Mouse (Mus musculus): ENCODE results near the gene Unc93a2. TPM values are rescaled to one million over a fixed set of nuclear protein-coding genes. Genes with fewer than 3 reads are reported as not detected.
"Not testable (repeated sequence)": the region's sequence is repeated elsewhere in the genome, so short reads cannot be mapped to it uniquely, and the experiment has no call there.

Unc93a2 gene
- polyA plus RNA-seq, 1 experiment from 2014 or later = not detected

DNA sequence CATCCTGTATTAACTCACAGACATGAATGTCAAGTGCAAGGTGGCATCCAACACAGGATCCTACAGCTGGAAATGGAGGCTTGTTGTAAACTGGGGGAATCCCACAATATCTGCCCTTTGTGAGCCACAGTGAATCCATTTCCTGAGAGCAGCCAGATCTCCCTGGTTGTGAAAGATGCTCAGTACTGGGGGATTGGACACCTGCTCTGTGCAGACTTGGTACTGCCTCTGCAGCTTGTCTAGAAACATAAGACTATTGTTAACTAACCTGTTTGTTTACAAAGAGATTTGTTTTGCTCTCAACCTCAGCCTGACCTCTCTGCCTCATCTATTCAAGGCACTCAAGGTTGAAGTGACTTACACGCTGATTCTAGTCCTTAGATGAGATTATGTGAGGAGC lies 19.0 kb downstream of the Unc93a2 start:
- H3K9ac ChIP-seq (replicated peaks); H3K4me2 ChIP-seq (replicated peaks); H3K27me3 ChIP-seq; H3K4me3 ChIP-seq; H3K4me1 ChIP-seq; H3K9me3 ChIP-seq; H3K36me3 ChIP-seq: not testable (repeated sequence)
- H3K27ac ChIP-seq (replicated peaks) = peak overlapping the region; percentile 72
- 11% methylated on average over 1 of the region's 1 CpGs for WGBS
- ATAC-seq (replicated peaks) = 0 out of 2 replicates have a peak, but pooled peaks have one; percentile 24

DNA sequence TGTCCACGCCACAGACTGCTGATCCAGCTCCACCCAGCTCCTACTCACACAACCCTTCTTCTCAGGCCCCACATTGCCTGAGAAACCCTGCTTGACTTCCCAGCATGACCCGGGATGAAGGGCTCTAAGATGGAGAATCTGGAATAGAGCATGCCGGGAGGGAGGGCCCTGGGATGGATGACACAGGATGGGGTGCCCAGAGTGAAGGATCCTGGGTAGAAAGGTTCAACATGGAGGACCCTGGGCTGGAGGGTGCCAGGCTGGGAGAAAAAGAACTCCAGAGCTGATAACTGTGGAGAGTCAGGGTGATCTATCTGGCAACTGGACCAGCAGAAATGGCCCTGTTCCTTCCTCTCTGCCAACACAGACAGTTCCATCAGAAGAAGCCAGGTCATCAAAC lies 19.6 kb downstream of the Unc93a2 start:
- not testable (repeated sequence) for H3K9ac ChIP-seq (replicated peaks); H3K4me3 ChIP-seq; ATAC-seq (replicated peaks); H3K9me3 ChIP-seq; H3K36me3 ChIP-seq; H3K4me1 ChIP-seq; H3K27me3 ChIP-seq; H3K4me2 ChIP-seq (replicated peaks)
- WGBS = 100% methylated on average over 1 of the region's 3 CpGs
- H3K27ac ChIP-seq (replicated peaks) = peak overlapping the region; percentile 72

DNA sequence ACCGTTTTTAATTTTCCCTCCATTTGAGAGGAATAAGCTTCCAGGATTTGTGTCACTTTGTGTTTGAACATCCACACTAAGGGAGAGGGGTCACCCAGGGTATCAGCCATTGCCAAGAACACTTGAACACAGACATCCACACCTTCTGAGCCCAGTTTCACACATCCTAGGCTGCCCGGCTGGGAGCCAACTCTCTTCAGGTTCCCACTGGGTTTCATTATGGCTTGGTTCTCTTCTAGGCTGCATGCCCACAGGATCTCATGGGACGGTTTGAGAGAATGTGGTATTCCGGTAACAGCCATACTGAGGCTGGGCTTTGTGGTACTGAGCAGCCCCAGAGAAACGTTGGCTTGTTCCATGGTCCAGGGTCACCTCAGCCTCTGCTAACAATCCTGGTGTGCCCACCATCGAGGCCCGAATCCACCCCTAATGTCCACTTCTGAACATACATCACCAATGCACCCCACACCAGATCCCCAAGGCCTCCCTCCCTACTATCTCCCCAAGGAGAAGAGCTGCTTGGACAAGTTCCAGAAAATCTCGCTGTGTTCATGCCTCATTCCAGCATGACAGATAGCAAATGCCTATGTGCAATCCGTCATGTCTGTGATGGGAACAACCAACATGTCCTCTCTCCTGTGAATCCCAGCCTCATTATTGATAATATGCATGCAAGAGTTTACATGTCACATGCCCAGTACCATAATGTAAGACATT lies 24.4 kb downstream of the Unc93a2 start:
- not testable (repeated sequence) for H3K4me3 ChIP-seq; H3K9ac ChIP-seq (replicated peaks); H3K27ac ChIP-seq (replicated peaks); H3K9me3 ChIP-seq; H3K27me3 ChIP-seq; H3K4me1 ChIP-seq; H3K4me2 ChIP-seq (replicated peaks); H3K36me3 ChIP-seq
- WGBS = 74% methylated on average over 9 of the region's 9 CpGs
- ATAC-seq (replicated peaks) = peak; percentile 47; the same call in 1 of the 2 replicates

DNA sequence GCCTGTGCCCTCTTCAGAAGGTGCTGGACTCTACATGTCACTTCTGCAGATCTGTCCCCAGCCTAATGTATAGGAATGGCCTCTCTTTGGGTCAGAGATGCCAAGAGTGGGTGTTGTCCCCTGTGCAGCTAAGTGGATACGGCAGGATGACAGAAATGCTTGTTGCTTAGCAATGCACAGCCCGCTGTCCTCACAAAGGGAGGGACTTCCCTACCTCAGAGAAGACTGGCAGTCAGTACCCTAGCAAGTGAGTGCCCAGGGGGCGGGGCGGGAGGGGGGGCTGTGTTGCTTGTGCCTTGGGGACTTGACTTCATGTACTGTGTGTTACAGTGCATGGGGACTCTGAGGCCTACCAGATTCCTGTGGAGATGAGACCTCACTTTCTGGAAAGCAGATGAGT lies 25.5 kb downstream of the Unc93a2 start:
- H3K4me1 ChIP-seq; H3K27me3 ChIP-seq; H3K4me3 ChIP-seq; H3K27ac ChIP-seq (replicated peaks); H3K4me2 ChIP-seq (replicated peaks); H3K36me3 ChIP-seq; H3K9ac ChIP-seq (replicated peaks); H3K9me3 ChIP-seq: not testable (repeated sequence)
- 67% methylated on average over 4 of the region's 4 CpGs for WGBS
- 0 out of 2 replicates have a peak, but pooled peaks have one; percentile 24 for ATAC-seq (replicated peaks)

DNA sequence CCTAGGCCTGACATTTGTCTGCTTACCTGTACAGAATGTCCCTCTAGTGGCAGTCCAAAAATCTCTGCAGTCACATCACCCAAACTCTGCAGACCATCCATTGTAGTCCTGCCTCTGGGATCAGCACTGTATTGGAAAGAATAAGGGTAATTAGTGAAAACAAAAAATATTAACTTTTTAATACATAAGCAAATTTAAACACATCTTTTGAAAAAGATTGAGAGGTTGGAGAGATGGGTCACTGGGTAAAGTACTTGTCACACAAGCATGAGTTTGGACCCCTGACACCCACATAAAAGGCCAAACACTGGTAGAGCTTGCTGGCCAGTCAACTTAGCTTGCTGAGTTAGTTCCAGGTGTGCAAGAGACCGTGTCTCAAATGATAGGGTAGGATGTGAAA lies 32.7 kb downstream of the Unc93a2 start, which contains the start of gene Ttll2:
Gene Ttll2, minus strand, starts transcription at position 101 of the 400 bp plus-strand sequence.
- ATAC-seq (replicated peaks); H3K4me1 ChIP-seq; H3K9ac ChIP-seq (replicated peaks); H3K4me2 ChIP-seq (replicated peaks); H3K36me3 ChIP-seq; H3K27ac ChIP-seq (replicated peaks); H3K27me3 ChIP-seq; H3K9me3 ChIP-seq; H3K4me3 ChIP-seq: not testable (repeated sequence)
- WGBS = 93% methylated on average over 1 of the region's 1 CpGs

DNA sequence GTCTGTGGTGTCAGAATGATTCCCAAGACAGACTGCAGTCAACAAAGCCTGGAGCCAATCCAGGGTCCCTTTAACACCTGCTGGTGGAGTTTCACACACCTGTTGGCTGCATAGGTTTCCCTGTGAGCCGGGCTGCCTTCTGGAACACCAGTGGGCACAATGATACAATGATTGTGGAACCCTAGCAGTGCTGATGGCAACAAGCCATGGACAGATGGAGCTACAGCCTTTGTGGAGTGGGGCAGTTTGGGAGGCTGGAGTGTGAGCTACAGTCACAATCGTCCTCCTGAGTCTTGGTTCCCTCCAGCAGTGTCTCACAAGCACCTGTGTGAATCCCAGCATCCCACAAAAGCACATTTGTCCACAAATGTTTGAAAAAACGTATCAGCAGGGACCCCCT lies 36.5 kb downstream of the Unc93a2 start:
- ATAC-seq (replicated peaks) = peak; percentile 46; the same call in 1 of the 2 replicates
- H3K9me3 ChIP-seq; H3K4me1 ChIP-seq; H3K4me2 ChIP-seq (replicated peaks); H3K4me3 ChIP-seq; H3K27ac ChIP-seq (replicated peaks); H3K9ac ChIP-seq (replicated peaks); H3K36me3 ChIP-seq; H3K27me3 ChIP-seq: not testable (repeated sequence)
- 25% methylated on average over 2 of the region's 3 CpGs for WGBS

DNA sequence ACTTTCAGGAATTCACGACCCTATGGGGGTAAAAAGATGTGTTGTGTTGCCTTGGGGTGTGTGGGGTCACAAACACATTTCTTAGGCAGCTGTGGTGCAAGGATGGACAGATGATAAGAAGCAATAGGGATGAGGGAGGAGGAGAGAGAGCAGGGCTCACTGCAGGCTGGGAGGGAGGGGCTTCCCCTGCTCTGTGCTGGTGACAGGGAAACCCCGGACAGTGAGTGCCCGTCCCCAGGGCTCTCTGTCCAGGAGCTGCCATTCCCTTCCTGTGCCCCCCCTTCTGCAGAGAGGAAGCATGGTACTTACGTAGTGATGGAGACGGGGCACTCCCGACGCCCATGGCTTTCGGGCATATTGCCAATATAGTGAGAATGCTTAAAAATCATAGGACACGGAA lies 47.9 kb downstream of the Unc93a2 start:
- H3K4me2 ChIP-seq (replicated peaks); H3K4me1 ChIP-seq; H3K36me3 ChIP-seq; H3K4me3 ChIP-seq; H3K9ac ChIP-seq (replicated peaks); ATAC-seq (replicated peaks); H3K27ac ChIP-seq (replicated peaks); H3K9me3 ChIP-seq; H3K27me3 ChIP-seq: not testable (repeated sequence)
- WGBS = 70% methylated on average over 8 of the region's 9 CpGs

DNA sequence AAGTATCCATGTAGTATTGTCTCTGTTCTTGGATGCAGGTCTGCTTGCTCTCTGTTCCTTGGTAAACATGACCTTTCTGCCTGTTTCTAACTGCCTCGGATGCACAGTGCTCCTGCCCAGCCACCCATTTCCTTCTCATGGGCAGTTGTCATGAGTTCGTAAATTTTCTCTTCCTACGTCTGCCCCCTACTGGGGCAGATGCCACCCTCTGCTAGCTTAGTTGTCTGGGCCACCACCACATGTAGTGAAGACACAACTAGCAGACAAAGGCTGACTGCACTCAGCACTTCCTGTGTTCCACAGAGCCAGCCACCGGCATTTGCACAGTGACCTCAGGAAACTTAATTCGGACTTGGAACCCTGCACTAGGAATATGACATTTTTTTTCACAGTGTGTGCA lies 52.5 kb downstream of the Unc93a2 start:
- WGBS = 95% methylated on average over 3 of the region's 5 CpGs
- not testable (repeated sequence) for ATAC-seq (replicated peaks)

DNA sequence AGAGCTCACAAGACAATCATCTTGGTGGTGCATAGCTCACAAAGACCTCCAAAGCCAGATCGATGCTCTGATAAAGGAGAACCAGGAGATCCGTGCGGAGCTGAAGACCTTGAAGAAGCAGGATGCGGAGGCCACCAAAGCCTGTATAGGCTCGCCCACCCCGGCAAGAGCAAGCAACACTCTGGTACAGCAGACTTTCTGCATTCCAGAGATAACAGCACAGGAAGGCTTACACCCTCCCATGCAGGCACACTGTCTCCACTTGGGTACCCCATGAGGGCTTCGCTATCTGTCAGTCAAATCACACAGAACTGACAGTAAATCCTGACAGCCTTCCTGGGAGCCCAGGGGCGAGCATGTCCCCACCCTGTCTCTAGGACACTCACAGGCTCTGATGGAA lies 58.8 kb downstream of the Unc93a2 start:
- not testable (repeated sequence) for H3K4me3 ChIP-seq; H3K36me3 ChIP-seq; H3K4me1 ChIP-seq; H3K9me3 ChIP-seq; H3K9ac ChIP-seq (replicated peaks); H3K4me2 ChIP-seq (replicated peaks); ATAC-seq (replicated peaks); H3K27ac ChIP-seq (replicated peaks); H3K27me3 ChIP-seq
- 85% methylated on average over 8 of the region's 8 CpGs for WGBS

More for the DNA sequence above, 52.5 kb downstream of the Unc93a2 start:
- not testable (repeated sequence) for H3K36me3 ChIP-seq; H3K27me3 ChIP-seq; H3K4me2 ChIP-seq (replicated peaks); H3K9ac ChIP-seq (replicated peaks); H3K4me1 ChIP-seq; H3K4me3 ChIP-seq; H3K27ac ChIP-seq (replicated peaks); H3K9me3 ChIP-seq

DNA sequence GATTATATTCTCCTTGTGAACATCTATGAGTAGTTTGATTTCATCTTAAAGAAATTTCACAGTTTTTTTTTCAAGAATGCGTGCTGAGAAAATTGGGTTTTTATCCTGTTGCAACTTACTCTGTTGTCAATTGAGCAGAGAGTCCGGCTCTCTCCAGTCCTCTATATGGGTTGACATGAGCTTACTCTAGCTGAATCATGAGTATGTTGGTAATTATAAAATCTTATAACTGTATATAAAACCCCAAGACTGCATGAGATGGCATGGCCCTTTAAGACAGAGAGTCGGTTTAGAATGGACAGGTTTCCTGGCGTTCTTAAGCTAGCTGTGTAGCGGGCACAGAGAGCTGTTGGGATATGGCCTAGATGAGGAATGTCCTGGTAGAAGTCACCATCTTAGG lies 60.9 kb downstream of the Unc93a2 start, which contains the start of gene Tcp10a:
Gene Tcp10a, plus strand, starts transcription at position 301 of the 400 bp plus-strand sequence.
- H3K4me3 ChIP-seq; H3K4me2 ChIP-seq (replicated peaks); H3K4me1 ChIP-seq; H3K36me3 ChIP-seq; ATAC-seq (replicated peaks); H3K27ac ChIP-seq (replicated peaks); H3K9ac ChIP-seq (replicated peaks); H3K27me3 ChIP-seq; H3K9me3 ChIP-seq: not testable (repeated sequence)
- WGBS = 95% methylated on average over 5 of the region's 5 CpGs

DNA sequence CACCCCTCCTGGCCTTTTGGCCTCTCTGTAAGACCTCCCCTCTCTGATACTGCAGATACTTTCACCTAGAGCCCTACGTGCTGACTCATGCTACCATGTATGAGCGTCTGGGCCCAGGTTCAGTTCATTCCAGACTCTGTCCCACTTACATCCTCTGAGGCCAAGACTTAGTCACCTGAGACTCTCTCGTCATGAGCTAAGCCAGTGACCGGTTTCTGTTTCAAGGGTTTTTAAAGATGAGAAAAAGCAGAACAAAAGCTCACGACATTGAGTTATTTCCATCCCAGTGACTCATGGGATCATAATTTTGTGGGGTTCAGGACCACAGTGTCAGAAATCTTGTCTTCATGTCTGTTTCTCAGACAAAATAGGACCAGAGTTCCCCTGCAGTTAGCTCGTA lies 65.5 kb downstream of the Unc93a2 start:
- H3K9me3 ChIP-seq; H3K36me3 ChIP-seq; ATAC-seq (replicated peaks); H3K27me3 ChIP-seq; H3K4me1 ChIP-seq; H3K27ac ChIP-seq (replicated peaks); H3K9ac ChIP-seq (replicated peaks); H3K4me2 ChIP-seq (replicated peaks); H3K4me3 ChIP-seq: not testable (repeated sequence)
- WGBS = 88% methylated on average over 6 of the region's 6 CpGs

DNA sequence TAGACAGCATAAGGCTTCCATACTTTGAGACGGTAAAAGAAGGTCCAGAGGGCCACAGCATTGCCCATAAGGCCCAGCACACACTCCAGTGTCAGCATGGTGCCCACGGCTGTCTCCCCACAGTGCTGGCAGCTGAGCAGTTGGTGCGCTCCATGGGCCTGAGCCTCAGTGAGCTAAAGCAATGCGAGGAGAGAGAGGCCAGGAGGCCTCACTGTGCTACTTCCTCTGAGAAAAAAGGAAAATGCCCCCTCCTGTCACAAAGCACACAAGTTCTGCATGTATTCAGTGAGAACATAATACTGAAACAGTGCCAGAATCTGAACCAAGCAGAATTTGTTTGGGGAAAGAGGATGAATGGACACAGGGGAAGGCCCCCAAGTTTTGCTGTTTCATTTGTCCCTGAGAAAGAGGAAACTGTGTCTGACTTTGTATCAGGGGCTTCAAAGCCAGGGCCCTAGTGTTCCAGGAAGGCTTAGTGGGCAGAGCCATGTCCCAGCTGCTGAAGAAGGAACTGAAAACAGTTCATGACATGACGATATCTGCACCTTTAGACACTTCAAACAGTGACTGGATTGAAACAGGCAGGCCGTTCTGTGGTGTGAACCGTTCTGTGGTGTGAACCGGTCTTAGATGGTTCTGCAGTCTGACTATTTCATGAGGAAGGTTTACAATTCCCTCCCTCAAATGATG lies 69.4 kb downstream of the Unc93a2 start:
- not testable (repeated sequence) for H3K9ac ChIP-seq (replicated peaks); H3K27ac ChIP-seq (replicated peaks); ATAC-seq (replicated peaks); H3K27me3 ChIP-seq; H3K36me3 ChIP-seq; H3K4me2 ChIP-seq (replicated peaks); H3K4me1 ChIP-seq; H3K9me3 ChIP-seq; H3K4me3 ChIP-seq
- WGBS = 81% methylated on average over 8 of the region's 8 CpGs

Measured in forebrain, embryonic 15.5 days (tissue).